In the genomic region with DNA sequence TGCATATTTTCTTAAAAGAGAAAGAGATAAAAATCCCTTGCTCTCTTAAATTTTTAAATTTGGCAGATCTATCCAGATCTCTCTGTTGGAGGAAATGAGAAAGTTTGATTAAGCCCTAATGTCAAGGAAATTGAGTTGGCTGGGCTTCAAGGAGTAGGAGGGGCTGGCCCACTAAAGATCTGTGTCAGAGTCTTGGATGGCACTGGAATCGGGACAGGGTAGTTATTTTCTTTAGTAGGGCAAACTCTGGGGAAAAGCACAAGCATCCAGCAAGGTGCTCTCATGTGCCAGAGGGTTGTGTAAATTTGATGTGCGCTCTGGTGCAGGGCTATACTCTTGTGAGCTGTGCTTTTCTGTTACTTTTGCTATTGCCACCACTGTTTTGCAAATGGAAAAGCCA, we compare ENCODE assay signal across 15 mouse cellular contexts. TPM values are rescaled to one million over a fixed set of nuclear protein-coding genes. Genes with fewer than 3 reads are reported as not detected.
A peak's percentile ranks its signal among the peaks of the same experiment; 100 is the strongest.
DNase-seq lines count a peak whose midpoint lies in the region; ATAC-seq and TF ChIP-seq lines count a peak whose summit lies in the region.
"Had no signal": no experiment of that assay in that cellular context is flagged by ENCODE, and none has a peak within 500 bp of the region (broad histone marks: within the 10 kb centered on the region; RNA-seq: fewer than 3 reads in every experiment).

No protein-coding gene starts in this region.

- no peak for TF ChIP-seq POLR2A in thymus, adult 2 months (IDR thresholded peaks at IDR 0.05; ENCODE audit: control insufficient read depth, extremely low read depth, insufficient read depth, low read length, poor library complexity)

- H3K36me3 ChIP-seq in hindbrain, embryonic 14.5 days (replicated peaks; ENCODE audit: control insufficient read depth, insufficient read depth): no peaks in the 10 kb centered on the region
- no peaks in the 10 kb centered on the region for H3K36me3 ChIP-seq in thymus, adult 2 months (ENCODE audit: control insufficient read depth, insufficient read depth, low read length)
- H3K36me3 ChIP-seq: heart, embryonic 12.5 days; liver, embryonic 12.5 days; stomach, embryonic 15.5 days had no signal

- peaks cover 17% of the 10 kb centered on the region for H3K4me1 ChIP-seq in hindbrain, embryonic 14.5 days (replicated peaks; ENCODE audit: control insufficient read depth, insufficient read depth, low read length)
- H3K4me1 ChIP-seq in thymus, adult 2 months (replicated peaks; ENCODE audit: control insufficient read depth, insufficient read depth, low read length): no peaks in the 10 kb centered on the region
- H3K4me1 ChIP-seq: heart, embryonic 12.5 days; liver, embryonic 12.5 days; stomach, embryonic 15.5 days had no signal

- no peaks in the 10 kb centered on the region for H3K27me3 ChIP-seq in hindbrain, embryonic 14.5 days (ENCODE audit: control insufficient read depth, insufficient read depth, low read length)
- H3K27me3 ChIP-seq in thymus, adult 2 months (ENCODE audit: control insufficient read depth, insufficient read depth, low read length): no peaks in the 10 kb centered on the region
- H3K27me3 ChIP-seq: heart, embryonic 12.5 days; liver, embryonic 12.5 days; stomach, embryonic 15.5 days had no signal

- peak; percentile 66 for ATAC-seq in hindbrain, embryonic 14.5 days (ENCODE audit: low FRiP score)
- ATAC-seq in inflammation-experienced regulatory T-cells, adult 6 months: no peak
- ATAC-seq: liver, embryonic 12.5 days had no signal

- H3K27ac ChIP-seq in hindbrain, embryonic 14.5 days: peak overlapping the region; percentile 62; the same call in 1 of the 2 replicates
- no peak overlapping the region for H3K27ac ChIP-seq in thymus, adult 2 months (ENCODE audit: control insufficient read depth, insufficient read depth, low read length)
- H3K27ac ChIP-seq: gastrocnemius, adult 2 months; liver, embryonic 12.5 days; stomach, embryonic 15.5 days had no signal

- no peak overlapping the region for H3K9ac ChIP-seq in hindbrain, embryonic 14.5 days
- H3K9ac ChIP-seq: heart, embryonic 12.5 days; liver, embryonic 12.5 days; stomach, embryonic 15.5 days had no signal

- peak; percentile 57 for DNase-seq in heart, adult 11 months
- DNase-seq in heart, adult 18-20 months: no peak
- peak; percentile 86 for DNase-seq in adrenal gland, adult 2 months
- DNase-seq in adrenal gland, postnatal 36 days: peak; percentile 70 to 72
- DNase-seq in hindbrain, embryonic 14.5 days (ENCODE audit: low spot score): no peak
- DNase-seq in thymus, adult 2 months: no peak
- DNase-seq in thymus, postnatal 0 days (ENCODE audit: low spot score): no peak
- DNase-seq: gastrocnemius, adult 2 months; lung, postnatal 36 days had no signal

- no peak overlapping the region for H3K4me2 ChIP-seq in hindbrain, embryonic 14.5 days (replicated peaks)
- H3K4me2 ChIP-seq: heart, embryonic 12.5 days; liver, embryonic 12.5 days; stomach, embryonic 15.5 days had no signal

- no peaks in the 10 kb centered on the region for H3K9me3 ChIP-seq in hindbrain, embryonic 14.5 days (ENCODE audit: control insufficient read depth, low read length)
- H3K9me3 ChIP-seq: heart, embryonic 12.5 days; liver, embryonic 12.5 days; stomach, embryonic 15.5 days had no signal

- WGBS in hindbrain, embryonic 14.5 days: 46% methylated on average over 2 of the region's 2 CpGs
- WGBS in thymus, adult 2 months: 91% methylated on average over 2 of the region's 2 CpGs

- no peak for TF ChIP-seq CTCF in thymus, adult 2 months (IDR thresholded peaks at IDR 0.05; ENCODE audit: borderline replicate concordance, control insufficient read depth, extremely low read depth, insufficient read depth, low read length, poor library complexity)

- H3K4me3 ChIP-seq in hindbrain, embryonic 14.5 days (replicated peaks; ENCODE audit: low read length): no peak overlapping the region
- no peak overlapping the region for H3K4me3 ChIP-seq in thymus, adult 2 months (ENCODE audit: control insufficient read depth, insufficient read depth, low read length)
- H3K4me3 ChIP-seq: gastrocnemius, adult 2 months; heart, embryonic 12.5 days; liver, embryonic 12.5 days; myocyte; stomach, embryonic 15.5 days had no signal

RNA-seq across cellular contexts. Expression of a gene that starts 45.9 kb away (rescaled TPM):
- 1 to 10 TPM; 6.2 to 8.5 TPM for total RNA-seq in heart, adult 18-20 months (2021)
- total RNA-seq in adrenal gland, adult 2 months (2021): 10 to 100 TPM; 27.7 to 41.8 TPM
- 7.7 and 8.9 TPM in 2 replicates for polyA plus RNA-seq in adrenal gland, adult 2 months (2012; rRNA removed)
- total RNA-seq in adrenal gland, postnatal 36 days (2021): 10 to 100 TPM; 24.0 to 37.6 TPM
- 97.4 and 119 TPM in 2 replicates for polyA plus RNA-seq in hindbrain, embryonic 14.5 days (2014; fragmentation: Nextera tagmentation; extraction: Ambion mirVana)
- polyA plus RNA-seq in thymus, adult 2 months (2012; rRNA removed): 0.11 and 0.22 TPM in 2 replicates
- 0.57 and 0.77 TPM in 2 replicates for polyA plus RNA-seq in thymus, postnatal 0 days (2015; fragmentation: Nextera tagmentation; extraction: Ambion mirVana)
- polyA plus RNA-seq in inflammation-experienced regulatory T-cells, adult 6 months (2017; shearing (Covaris generic)): not detected
- total RNA-seq: common myeloid progenitor, adult 5-6 weeks had no signal
- polyA plus RNA-seq: myocyte had no signal

Comparison
In these comparisons a context has a peak if more than half of its experiments do, and no peak if none do; other contexts are left out.
1. DNase-seq: peak in heart, adult 11 months (single experiment), adrenal gland, adult 2 months (single experiment) and adrenal gland, postnatal 36 days (2 of 2); none in heart, adult 18-20 months (0 of 2), hindbrain, embryonic 14.5 days (single experiment), thymus, adult 2 months (single experiment) and thymus, postnatal 0 days (single experiment).